Mouse (Mus musculus): ENCODE results near the gene Ereg. TPM values are rescaled to one million over a fixed set of nuclear protein-coding genes. Genes with fewer than 3 reads are reported as not detected.

The Ereg gene
- polyA plus RNA-seq, 1 experiment from 2014 or later, result 0.13 TPM

Other genes with a start within 250 kb of the Ereg start
- gene Cxcl1, start 183.4 kb upstream of the Ereg start, polyA plus RNA-seq (2016; fragmentation: Nextera tagmentation; extraction: Ambion mirVana), result 0.15 TPM in 1 of 2 replicates, not detected in the other
- gene Cxcl2, start 170.8 kb upstream of the Ereg start, polyA plus RNA-seq (2016; fragmentation: Nextera tagmentation; extraction: Ambion mirVana), result not detected in 2 replicates
- gene Mthfd2l, start 143.5 kb upstream of the Ereg start, polyA plus RNA-seq (2016; fragmentation: Nextera tagmentation; extraction: Ambion mirVana), result 35.1 and 38.0 TPM in 2 replicates
- 0.21 TPM in 1 of 2 replicates, not detected in the other for gene Epgn, start 47.2 kb upstream of the Ereg start, polyA plus RNA-seq (2016; fragmentation: Nextera tagmentation; extraction: Ambion mirVana)
- 0.37 and 0.51 TPM in 2 replicates for gene Areg, start 65.0 kb downstream of the Ereg start, polyA plus RNA-seq (2016; fragmentation: Nextera tagmentation; extraction: Ambion mirVana)